In genomic region chr10:81612779-81613178, GRCm38 (mm10) we compare ENCODE assay signal across 24 mouse cellular contexts. TPM values are rescaled to one million over a fixed set of nuclear protein-coding genes. Genes with fewer than 3 reads are reported as not detected.
DNase-seq lines count a peak whose midpoint lies in the region; ATAC-seq and TF ChIP-seq lines count a peak whose summit lies in the region.
"Had no signal": no experiment of that assay in that cellular context is flagged by ENCODE, and none has a peak within 500 bp of the region (broad histone marks: within the 10 kb centered on the region; RNA-seq: fewer than 3 reads in every experiment).

No protein-coding gene starts in this region.

- 63% methylated on average over 3 of the region's 3 CpGs for WGBS in olfactory bulb, adult 2 months
- WGBS in intestine, postnatal 0 days = 69% methylated on average over 3 of the region's 3 CpGs

- H3K4me1 ChIP-seq in megakaryocyte, embryonic 14.5 days = peaks cover 58% of the 10 kb centered on the region
- peaks cover 7% of the 10 kb centered on the region for H3K4me1 ChIP-seq in olfactory bulb, adult 2 months (ENCODE audit: control insufficient read depth, insufficient read depth, low read length)
- no peaks in the 10 kb centered on the region for H3K4me1 ChIP-seq in intestine, postnatal 0 days (replicated peaks; ENCODE audit: control insufficient read depth, insufficient read depth, low read length)
- H3K4me1 ChIP-seq: liver, embryonic 12.5 days; lung, embryonic 15.5 days; midbrain, embryonic 13.5 days; neural tube, embryonic 13.5 days had no signal

- no peak for ATAC-seq in megakaryocyte, adult 5-6 weeks (ENCODE audit: poor library complexity, severe bottlenecking)
- ATAC-seq in intestine, postnatal 0 days = no peak
- ATAC-seq: hindbrain, embryonic 16.5 days; liver, embryonic 12.5 days; midbrain, embryonic 13.5 days; Patski had no signal

- no peak overlapping the region for H3K9ac ChIP-seq in intestine, postnatal 0 days (ENCODE audit: low read depth, low read length)
- H3K9ac ChIP-seq: liver, embryonic 12.5 days; lung, embryonic 15.5 days; midbrain, embryonic 13.5 days; neural tube, embryonic 13.5 days had no signal

- 0 out of 2 replicates have a peak overlapping the region, but pooled peaks have one; percentile 8 for H3K27ac ChIP-seq in olfactory bulb, adult 2 months (ENCODE audit: insufficient read depth, low read depth, low read length)
- no peak overlapping the region for H3K27ac ChIP-seq in intestine, postnatal 0 days (ENCODE audit: low read depth, low read length)
- H3K27ac ChIP-seq: liver, embryonic 12.5 days; lung, embryonic 15.5 days; midbrain, embryonic 13.5 days; neural tube, embryonic 13.5 days had no signal

- H3K27me3 ChIP-seq in megakaryocyte, embryonic 14.5 days (replicated peaks) = peaks cover 7% of the 10 kb centered on the region
- H3K27me3 ChIP-seq in intestine, postnatal 0 days (replicated peaks; ENCODE audit: control insufficient read depth, insufficient read depth, low read length) = no peaks in the 10 kb centered on the region
- H3K27me3 ChIP-seq: liver, embryonic 12.5 days; lung, embryonic 15.5 days; neural tube, embryonic 13.5 days; Patski had no signal

- peak; percentile 63 to 72 for DNase-seq in adrenal gland, adult (ENCODE audit: inconsistent age in 2 of 2, low spot score in 1 of 2)
- DNase-seq in adrenal gland, postnatal 10 days = no peak
- DNase-seq in adrenal gland, postnatal 36 days = peak; percentile 66 to 77
- DNase-seq in spleen, postnatal 10 days (ENCODE audit: low spot score in 2 of 2) = no peak
- DNase-seq: cerebellum, adult 2 months; cerebellum, postnatal 36 days; gastrocnemius, postnatal 10 days; heart, adult 18-20 months; heart, postnatal 36 days; kidney, adult 8-10 months; kidney, postnatal 14 days; lung, postnatal 4 days; thymus, adult 18-20 months; thymus, postnatal 4 days had no signal

- TF ChIP-seq CTCF in olfactory bulb, adult 2 months (IDR thresholded peaks at IDR 0.05; ENCODE audit: insufficient read depth, low read depth, low read length) = no peak
- no peak for TF ChIP-seq CTCF in intestine, postnatal 0 days (IDR thresholded peaks at IDR 0.05; ENCODE audit: low read depth)

- H3K9me3 ChIP-seq in megakaryocyte, embryonic 14.5 days = peaks cover 21% of the 10 kb centered on the region
- peaks cover 3% of the 10 kb centered on the region; the same call in 1 of the 2 replicates for H3K9me3 ChIP-seq in intestine, postnatal 0 days (ENCODE audit: control insufficient read depth)
- H3K9me3 ChIP-seq: liver, embryonic 12.5 days; lung, embryonic 15.5 days; midbrain, embryonic 13.5 days; neural tube, embryonic 13.5 days had no signal

- TF ChIP-seq POLR2A in olfactory bulb, adult 2 months (IDR thresholded peaks at IDR 0.05; ENCODE audit: insufficient read depth, low read depth, low read length) = no peak

- H3K4me2 ChIP-seq in intestine, postnatal 0 days (replicated peaks; ENCODE audit: low read depth) = no peak overlapping the region
- H3K4me2 ChIP-seq: liver, embryonic 12.5 days; lung, embryonic 15.5 days; midbrain, embryonic 13.5 days; neural tube, embryonic 13.5 days had no signal

- H3K4me3 ChIP-seq in megakaryocyte, embryonic 14.5 days (replicated peaks) = peak overlapping the region; percentile 74
- no peak overlapping the region for H3K4me3 ChIP-seq in olfactory bulb, adult 2 months (ENCODE audit: insufficient read depth, low read depth, low read length)
- H3K4me3 ChIP-seq in intestine, postnatal 0 days (ENCODE audit: low read depth, low read length) = no peak overlapping the region
- H3K4me3 ChIP-seq: liver, embryonic 12.5 days; lung, embryonic 15.5 days; midbrain, embryonic 13.5 days; neural tube, embryonic 13.5 days had no signal

- peaks cover 20% of the 10 kb centered on the region for H3K36me3 ChIP-seq in megakaryocyte, embryonic 14.5 days (replicated peaks; ENCODE audit: low read length)
- no peaks in the 10 kb centered on the region for H3K36me3 ChIP-seq in intestine, postnatal 0 days (ENCODE audit: control insufficient read depth, insufficient read depth)
- H3K36me3 ChIP-seq: lung, embryonic 15.5 days; midbrain, embryonic 13.5 days had no signal

RNA-seq across cellular contexts. Expression of gene BC025920, which starts 6.7 kb away (rescaled TPM):
- 1 to 10 TPM; 1.1 to 1.8 TPM for total RNA-seq in adrenal gland, postnatal 10 days (2021)
- polyA plus RNA-seq in megakaryocyte, embryonic 14.5 days (2012; ENCODE audit: insufficient read depth, low replicate concordance) = not detected in 2 replicates
- 1.7 and 2.0 TPM in 2 replicates for total RNA-seq in megakaryocyte, adult 5-6 weeks (2015)
- 2.3 and 2.4 TPM in 2 replicates for total RNA-seq in megakaryocyte, adult 5-6 weeks (2017)
- total RNA-seq in adrenal gland, postnatal 36 days (2021) = 1 to 10 TPM in 1 of 2 experiments, under 1 TPM in 1; 0.70 to 1.1 TPM
- polyA plus RNA-seq in olfactory bulb, adult 2 months (2012; ENCODE audit: insufficient read depth, insufficient read length, low replicate concordance, missing spikeins) = not detected in 2 replicates
- polyA plus RNA-seq in intestine, postnatal 0 days (2015; fragmentation: Nextera tagmentation; extraction: Ambion mirVana) = 0.18 and 0.20 TPM in 2 replicates

RNA-seq across cellular contexts. Expression of gene Tle6, which starts 11.9 kb away (rescaled TPM):
- 10 to 100 TPM in 1 of 2 experiments, 1 to 10 TPM in 1; 8.7 to 10.8 TPM for total RNA-seq in adrenal gland, postnatal 10 days (2021)
- 69.5 and 166 TPM in 2 replicates for polyA plus RNA-seq in megakaryocyte, embryonic 14.5 days (2012; ENCODE audit: insufficient read depth, low replicate concordance)
- 1.9 and 8.9 TPM in 2 replicates for total RNA-seq in megakaryocyte, adult 5-6 weeks (2015)
- 6.5 and 11.4 TPM in 2 replicates for total RNA-seq in megakaryocyte, adult 5-6 weeks (2017)
- total RNA-seq in adrenal gland, postnatal 36 days (2021) = 10 to 100 TPM; 19.2 to 38.3 TPM
- not detected in 2 replicates for polyA plus RNA-seq in olfactory bulb, adult 2 months (2012; ENCODE audit: insufficient read depth, insufficient read length, low replicate concordance, missing spikeins)
- 3.9 and 4.2 TPM in 2 replicates for polyA plus RNA-seq in intestine, postnatal 0 days (2015; fragmentation: Nextera tagmentation; extraction: Ambion mirVana)

RNA-seq across cellular contexts. Expression of gene Sirt6, which starts 14.8 kb away (rescaled TPM):
- 10 to 100 TPM; 17.3 to 24.7 TPM for total RNA-seq in adrenal gland, postnatal 10 days (2021)
- polyA plus RNA-seq in megakaryocyte, embryonic 14.5 days (2012; ENCODE audit: insufficient read depth, low replicate concordance) = 121 and 174 TPM in 2 replicates
- 6.3 and 8.0 TPM in 2 replicates for total RNA-seq in megakaryocyte, adult 5-6 weeks (2015)
- total RNA-seq in megakaryocyte, adult 5-6 weeks (2017) = 2.5 and 6.4 TPM in 2 replicates
- 10 to 100 TPM; 17.6 to 20.8 TPM for total RNA-seq in adrenal gland, postnatal 36 days (2021)
- not detected in 2 replicates for polyA plus RNA-seq in olfactory bulb, adult 2 months (2012; ENCODE audit: insufficient read depth, insufficient read length, low replicate concordance, missing spikeins)
- 13.5 and 13.9 TPM in 2 replicates for polyA plus RNA-seq in intestine, postnatal 0 days (2015; fragmentation: Nextera tagmentation; extraction: Ambion mirVana)

RNA-seq across cellular contexts. Expression of gene Ankrd24, which starts 15.6 kb away (rescaled TPM):
- 10 to 100 TPM; 15.2 to 26.7 TPM for total RNA-seq in adrenal gland, postnatal 10 days (2021)
- 13.7 and 17.3 TPM in 2 replicates for polyA plus RNA-seq in megakaryocyte, embryonic 14.5 days (2012; ENCODE audit: insufficient read depth, low replicate concordance)
- total RNA-seq in megakaryocyte, adult 5-6 weeks (2015) = 1.0 and 1.1 TPM in 2 replicates
- total RNA-seq in megakaryocyte, adult 5-6 weeks (2017) = 1.7 and 1.8 TPM in 2 replicates
- total RNA-seq in adrenal gland, postnatal 36 days (2021) = 10 to 100 TPM; 19.2 to 19.7 TPM
- not detected in 2 replicates for polyA plus RNA-seq in olfactory bulb, adult 2 months (2012; ENCODE audit: insufficient read depth, insufficient read length, low replicate concordance, missing spikeins)
- 3.5 and 4.2 TPM in 2 replicates for polyA plus RNA-seq in intestine, postnatal 0 days (2015; fragmentation: Nextera tagmentation; extraction: Ambion mirVana)

RNA-seq across cellular contexts. Expression of gene Gm10778, which starts 36.1 kb away (rescaled TPM):
- 1 to 10 TPM; 2.8 to 3.2 TPM for total RNA-seq in adrenal gland, postnatal 10 days (2021)
- 0.19 TPM in 1 of 2 replicates, not detected in the other for polyA plus RNA-seq in megakaryocyte, embryonic 14.5 days (2012; ENCODE audit: insufficient read depth, low replicate concordance)
- 3.0 and 5.4 TPM in 2 replicates for total RNA-seq in megakaryocyte, adult 5-6 weeks (2015)
- total RNA-seq in megakaryocyte, adult 5-6 weeks (2017) = 3.4 and 4.9 TPM in 2 replicates
- total RNA-seq in adrenal gland, postnatal 36 days (2021) = 1 to 10 TPM; 2.7 to 3.5 TPM
- not detected in 2 replicates for polyA plus RNA-seq in olfactory bulb, adult 2 months (2012; ENCODE audit: insufficient read depth, insufficient read length, low replicate concordance, missing spikeins)
- polyA plus RNA-seq in intestine, postnatal 0 days (2015; fragmentation: Nextera tagmentation; extraction: Ambion mirVana) = 1.6 TPM in 2 replicates

Comparison
In these comparisons a context has a peak if more than half of its experiments do, and no peak if none do; other contexts are left out.
1. DNase-seq: peak in adrenal gland, adult (2 of 2) and adrenal gland, postnatal 36 days (2 of 2); none in adrenal gland, postnatal 10 days (single experiment) and spleen, postnatal 10 days (0 of 2).